Mouse (Mus musculus) heart, embryonic 16.5 days (tissue): ENCODE measurements around the gene Il25. TPM values are rescaled to one million over a fixed set of nuclear protein-coding genes. Genes with fewer than 3 reads are reported as not detected.
"Not testable (repeated sequence)": the region's sequence is repeated elsewhere in the genome, so short reads cannot be mapped to it uniquely, and the experiment has no call there.

ENCODE experiments used
- ATAC-seq: fragments of 200-750 bp; cut with Nextera tagmentation; replicated peaks from 2 replicates; pipeline ENCODE4 v1.8.0; 2017; ENCODE audit warnings: moderate number of reproducible peaks; ENCODE audit not compliant: insufficient read depth, low FRiP score; ENCODE audit errors: extremely low read depth
- H3K27ac ChIP-seq: fragments of 300-500 bp; sonication (generic); 2 replicates; pipeline ENCODE4 v1.5.1; 2014; ENCODE audit warnings: mild to moderate bottlenecking, low read length, control low read depth, moderate library complexity
- H3K27me3 ChIP-seq: fragments of 300-500 bp; sonication (generic); 2 replicates; pipeline ENCODE4 v1.6.1; 2014; ENCODE audit warnings: low read length, mixed read lengths; ENCODE audit not compliant: control insufficient read depth, insufficient read depth
- H3K36me3 ChIP-seq: fragments of 300-500 bp; sonication (generic); 2 replicates; pipeline ENCODE4 v1.6.1; 2014; ENCODE audit not compliant: control insufficient read depth, insufficient read depth
- H3K4me1 ChIP-seq: fragments of 300-500 bp; sonication (generic); 2 replicates; pipeline ENCODE4 v1.6.1; 2014; ENCODE audit warnings: low read length, mixed read lengths; ENCODE audit not compliant: control insufficient read depth, insufficient read depth
- H3K4me2 ChIP-seq: fragments of 300-500 bp; sonication (generic); 2 replicates; pipeline ENCODE4 v1.6.1; 2014; ENCODE audit warnings: low read depth, mild to moderate bottlenecking, control low read depth, low read length
- H3K4me3 ChIP-seq: fragments of 300-500 bp; sonication (generic); 2 replicates; pipeline ENCODE4 v1.5.1; 2014; ENCODE audit warnings: mild to moderate bottlenecking, control low read depth, low read length
- H3K9ac ChIP-seq: fragments of 300-500 bp; sonication (generic); 2 replicates; pipeline ENCODE4 v1.6.1; 2014; ENCODE audit warnings: low read length, control low read depth
- H3K9me3 ChIP-seq: fragments of 300-500 bp; sonication (generic); replicated peaks from 2 replicates; pipeline ENCODE4 v1.6.1; 2016; ENCODE audit warnings: low read length; ENCODE audit not compliant: control insufficient read depth
- WGBS: fragments of 180-500 bp; shearing (Covaris S2); extraction: QIAGEN DNeasy Blood & Tissue Kit; methylation state at CpG from one replicate; pipeline ENCODE4 v1.1.7; 2014; 5-methylcytosine and 5-hydroxymethylcytosine counted together
- polyA plus RNA-seq: library from polyadenylated mRNA; unstranded; fragments of >200 nt; fragmentation: Nextera tagmentation; extraction: Ambion mirVana; gene quantifications from 2 replicates; pipeline ENCODE4 v1.2.1, GENCODE M21; 2015

The Il25 gene
- polyA plus RNA-seq, 1 experiment from 2014 or later, result not detected

- ATAC-seq, result no peak
- H3K9ac ChIP-seq, result no peak overlapping the region
- H3K36me3 ChIP-seq, result peaks cover 36% of the 10 kb centered on the region
- no peak overlapping the region for H3K4me2 ChIP-seq
- peaks cover 4% of the 10 kb centered on the region; the same call in 1 of the 2 replicates for H3K4me1 ChIP-seq
- no peak overlapping the region for H3K4me3 ChIP-seq
- no peak overlapping the region for H3K27ac ChIP-seq
- no peaks in the 10 kb centered on the region; the same call in 1 of the 2 replicates for H3K27me3 ChIP-seq
- WGBS, result 46% methylated on average over 19 of the region's 19 CpGs
- no peaks in the 10 kb centered on the region for H3K9me3 ChIP-seq
These were observed 13.6 kb downstream of the Il25 start for GRCm38 (mm10) chr14:54945975-54946704.

GRCm38 (mm10) chr14:54947008-54947407 is 14.5 kb downstream of the Il25 start:
- 82% methylated on average over 8 of the region's 11 CpGs for WGBS
- peaks cover 34% of the 10 kb centered on the region for H3K36me3 ChIP-seq
- H3K4me2 ChIP-seq, H3K4me1 ChIP-seq, H3K4me3 ChIP-seq, H3K27me3 ChIP-seq, H3K27ac ChIP-seq, H3K9ac ChIP-seq, ATAC-seq, H3K9me3 ChIP-seq: not testable (repeated sequence)

GRCm38 (mm10) chr14:54948781-54949180 is 16.3 kb downstream of the Il25 start:
- Histone ChIP-seq H3K27me3 (no peaks in the 10 kb centered on the region; the same call in 1 of the 2 replicates), H3K36me3 (peaks cover 37% of the 10 kb centered on the region), H3K9ac (no peak overlapping the region), H3K9me3 (no peaks in the 10 kb centered on the region), H3K4me3 (no peak overlapping the region), H3K4me1 (peaks cover 4% of the 10 kb centered on the region; the same call in 1 of the 2 replicates), H3K27ac (no peak overlapping the region; the same call in 1 of the 2 replicates), H3K4me2 (no peak overlapping the region)
- ATAC-seq, result no peak
- WGBS, result 62% methylated on average over 9 of the region's 9 CpGs

GRCm38 (mm10) chr14:54950493-54950892 is 18.0 kb downstream of the Il25 start:
- Histone ChIP-seq H3K4me3 (no peak overlapping the region), H3K4me1 (peaks cover 4% of the 10 kb centered on the region; the same call in 1 of the 2 replicates), H3K4me2 (no peak overlapping the region), H3K27me3 (no peaks in the 10 kb centered on the region; the same call in 1 of the 2 replicates), H3K36me3 (peaks cover 36% of the 10 kb centered on the region), H3K27ac (no peak overlapping the region), H3K9ac (no peak overlapping the region), H3K9me3 (no peaks in the 10 kb centered on the region)
- 54% methylated on average over 12 of the region's 12 CpGs for WGBS
- no peak for ATAC-seq

- no peak overlapping the region for H3K9ac ChIP-seq
- H3K36me3 ChIP-seq, result peaks cover 35% of the 10 kb centered on the region
- ATAC-seq, result no peak
- H3K4me3 ChIP-seq, result no peak overlapping the region
- H3K9me3 ChIP-seq, result no peaks in the 10 kb centered on the region
- no peak overlapping the region for H3K27ac ChIP-seq
- no peaks in the 10 kb centered on the region; the same call in 1 of the 2 replicates for H3K27me3 ChIP-seq
- no peak overlapping the region for H3K4me2 ChIP-seq
- WGBS, result 81% methylated on average over 6 of the region's 6 CpGs
- peaks cover 9% of the 10 kb centered on the region for H3K4me1 ChIP-seq
These were observed 19.1 kb downstream of the Il25 start for GRCm38 (mm10) chr14:54951587-54951986.

- Histone ChIP-seq H3K4me2 (no peak overlapping the region), H3K4me1 (peaks cover 5% of the 10 kb centered on the region), H3K9ac (no peak overlapping the region), H3K9me3 (no peaks in the 10 kb centered on the region), H3K27me3 (no peaks in the 10 kb centered on the region; the same call in 1 of the 2 replicates), H3K4me3 (no peak overlapping the region), H3K36me3 (peaks cover 33% of the 10 kb centered on the region), H3K27ac (no peak overlapping the region)
- no peak for ATAC-seq
- 74% methylated on average over 8 of the region's 8 CpGs for WGBS
These were observed 21.2 kb downstream of the Il25 start for GRCm38 (mm10) chr14:54953664-54954206.

GRCm38 (mm10) chr14:54954474-54954873 is 22.0 kb downstream of the Il25 start:
- no peak overlapping the region for H3K9ac ChIP-seq
- no peak overlapping the region for H3K4me2 ChIP-seq
- WGBS, result 72% methylated on average over 3 of the region's 3 CpGs
- H3K9me3 ChIP-seq, result no peaks in the 10 kb centered on the region
- H3K4me3 ChIP-seq, result no peak overlapping the region
- H3K36me3 ChIP-seq, result peaks cover 31% of the 10 kb centered on the region
- ATAC-seq, result no peak
- H3K27ac ChIP-seq, result no peak overlapping the region
- no peaks in the 10 kb centered on the region; the same call in 1 of the 2 replicates for H3K27me3 ChIP-seq
- H3K4me1 ChIP-seq, result peaks cover 5% of the 10 kb centered on the region

- ATAC-seq, result no peak
- Histone ChIP-seq H3K9me3 (no peaks in the 10 kb centered on the region), H3K4me3 (no peak overlapping the region), H3K4me1 (peaks cover 7% of the 10 kb centered on the region), H3K36me3 (peaks cover 31% of the 10 kb centered on the region), H3K27me3 (no peaks in the 10 kb centered on the region), H3K4me2 (0 out of 2 replicates have a peak overlapping the region, but pooled peaks have one; percentile 17), H3K27ac (no peak overlapping the region), H3K9ac (no peak overlapping the region)
- WGBS, result 58% methylated on average over 3 of the region's 3 CpGs
These were observed 23.0 kb downstream of the Il25 start for GRCm38 (mm10) chr14:54955481-54955880.

- Histone ChIP-seq H3K4me3 (no peak overlapping the region; the same call in 1 of the 2 replicates), H3K4me2 (peak overlapping the region; percentile 17; the same call in 1 of the 2 replicates)
- ATAC-seq, result no peak
These were observed 24.0 kb downstream of the Il25 start for GRCm38 (mm10) chr14:54956533-54956932.

More at GRCm38 (mm10) chr14:54956533-54956932, 24.0 kb downstream of the Il25 start:
- Histone ChIP-seq H3K9me3 (no peaks in the 10 kb centered on the region), H3K36me3 (peaks cover 31% of the 10 kb centered on the region), H3K4me1 (peaks cover 8% of the 10 kb centered on the region), H3K27me3 (no peaks in the 10 kb centered on the region), H3K9ac (peak overlapping the region; percentile 37; the same call in 1 of the 2 replicates), H3K27ac (no peak overlapping the region; the same call in 1 of the 2 replicates)
- 71% methylated on average over 9 of the region's 9 CpGs for WGBS
